Mouse (Mus musculus) retina, postnatal 7 days (tissue): ENCODE data around the gene D130043K22Rik.
A peak's percentile ranks its signal among the peaks of the same experiment; 100 is the strongest.

Experiments
- DNase-seq: peaks from one replicate; pipeline ENCODE4 v3.0.0-alpha.2; 2012; ENCODE audit warnings: low read depth, low spot score

D130043K22Rik gene

GRCm38 (mm10) chr13:24844983-24845955, at the start of gene D130043K22Rik:
D130043K22Rik (plus strand) TSS chr13:24845135.
- peak; percentile 13 for DNase-seq

- DNase-seq, result no peak
Observed at GRCm38 (mm10) chr13:24798686-24799085, 46.2 kb upstream of the D130043K22Rik start.

- DNase-seq, result no peak
Observed at GRCm38 (mm10) chr13:24799378-24799777, 45.6 kb upstream of the D130043K22Rik start.

GRCm38 (mm10) chr13:24799925-24800673, 44.8 kb upstream of the D130043K22Rik start:
- DNase-seq, result no peak

GRCm38 (mm10) chr13:24800674-24801307, 44.1 kb upstream of the D130043K22Rik start:
- peak; percentile 95 for DNase-seq

- no peak for DNase-seq
Observed at GRCm38 (mm10) chr13:24801308-24801921, 43.5 kb upstream of the D130043K22Rik start, which contains the start of gene BC005537. BC005537 (plus strand) TSS chr13:24801657.

- no peak for DNase-seq
Observed at GRCm38 (mm10) chr13:24802131-24802691, 42.7 kb upstream of the D130043K22Rik start.

- DNase-seq, result no peak
Observed at GRCm38 (mm10) chr13:24803196-24803595, 41.7 kb upstream of the D130043K22Rik start.

GRCm38 (mm10) chr13:24806079-24806478, 38.9 kb upstream of the D130043K22Rik start:
- no peak for DNase-seq

GRCm38 (mm10) chr13:24812521-24812920, 32.4 kb upstream of the D130043K22Rik start:
- DNase-seq, result no peak

- no peak for DNase-seq
Observed at GRCm38 (mm10) chr13:24814616-24815015, 30.3 kb upstream of the D130043K22Rik start.

GRCm38 (mm10) chr13:24816125-24817092, 28.5 kb upstream of the D130043K22Rik start:
- DNase-seq, result no peak

GRCm38 (mm10) chr13:24819931-24820330, 25.0 kb upstream of the D130043K22Rik start:
- DNase-seq, result no peak

- DNase-seq, result no peak
Observed at GRCm38 (mm10) chr13:24822663-24823343, 22.1 kb upstream of the D130043K22Rik start.

- no peak for DNase-seq
Observed at GRCm38 (mm10) chr13:24824647-24825046, 20.3 kb upstream of the D130043K22Rik start.

- no peak for DNase-seq
Observed at GRCm38 (mm10) chr13:24825587-24825986, 19.3 kb upstream of the D130043K22Rik start.

GRCm38 (mm10) chr13:24826116-24826515, 18.8 kb upstream of the D130043K22Rik start:
- no peak for DNase-seq

GRCm38 (mm10) chr13:24830756-24831352, 14.1 kb upstream of the D130043K22Rik start:
- no peak for DNase-seq
